Mouse (Mus musculus) kidney, adult 9 months (tissue): ENCODE data around the gene Copz2.

Experiments used
- DNase-seq: peaks from one replicate; pipeline ENCODE4 v3.0.0; 2022

Copz2 gene

GRCm38 (mm10) chr11:96872441-96873379, 23.0 kb downstream of the Copz2 start:
- DNase-seq = no peak

GRCm38 (mm10) chr11:96873601-96874140, 24.0 kb downstream of the Copz2 start:
- no peak for DNase-seq

- DNase-seq = no peak
These were observed 25.6 kb downstream of the Copz2 start for GRCm38 (mm10) chr11:96875270-96875669.

GRCm38 (mm10) chr11:96875745-96876144, 26.1 kb downstream of the Copz2 start:
- peak; percentile 19 for DNase-seq

GRCm38 (mm10) chr11:96876300-96877040, 26.8 kb downstream of the Copz2 start:
- DNase-seq = no peak

GRCm38 (mm10) chr11:96877071-96877470, 27.4 kb downstream of the Copz2 start:
- no peak for DNase-seq

- DNase-seq = no peak
These were observed 29.0 kb downstream of the Copz2 start for GRCm38 (mm10) chr11:96878715-96879114.

- no peak for DNase-seq
These were observed 29.7 kb downstream of the Copz2 start for GRCm38 (mm10) chr11:96879359-96879758.

GRCm38 (mm10) chr11:96880296-96880695, 30.6 kb downstream of the Copz2 start:
- no peak for DNase-seq

- DNase-seq = no peak
These were observed 36.3 kb downstream of the Copz2 start for GRCm38 (mm10) chr11:96885901-96886340.

GRCm38 (mm10) chr11:96886942-96887546, 37.4 kb downstream of the Copz2 start:
- DNase-seq = no peak

- DNase-seq = no peak
These were observed 42.3 kb downstream of the Copz2 start for GRCm38 (mm10) chr11:96891784-96892527.

GRCm38 (mm10) chr11:96893203-96893842, 43.7 kb downstream of the Copz2 start:
- no peak for DNase-seq

GRCm38 (mm10) chr11:96895886-96896285, 46.2 kb downstream of the Copz2 start:
- DNase-seq = no peak

- no peak for DNase-seq
These were observed 50.0 kb downstream of the Copz2 start for GRCm38 (mm10) chr11:96899449-96900306.

- no peak for DNase-seq
These were observed 51.7 kb downstream of the Copz2 start for GRCm38 (mm10) chr11:96901332-96901731.

GRCm38 (mm10) chr11:96902639-96903635, 53.3 kb downstream of the Copz2 start:
- DNase-seq = peak; percentile 47

- DNase-seq = peak; percentile 61
These were observed 56.9 kb downstream of the Copz2 start for GRCm38 (mm10) chr11:96906431-96907161.

GRCm38 (mm10) chr11:96908594-96908993, 58.9 kb downstream of the Copz2 start:
- no peak for DNase-seq
